Mouse (Mus musculus) layer of hippocampus, postnatal 14 days (tissue): ENCODE measurements around the gene Bckdhb. TPM values are rescaled to one million over a fixed set of nuclear protein-coding genes. Genes with fewer than 3 reads are reported as not detected.
"Not testable (repeated sequence)": the region's sequence is repeated elsewhere in the genome, so short reads cannot be mapped to it uniquely, and the experiment has no call there.

Source experiments
- DNase-seq, 2 experiments: peaks; one replicate each; pipeline ENCODE4 v3.0.0; 2021 to 2022; ENCODE audit warnings: low spot score in 2 of 2, mixed read lengths in 1 of 2
- total RNA-seq, 2 experiments: library from RNA; stranded (reverse); gene quantifications; 2 replicates each; pipeline ENCODE4 v1.2.3; 2021

The Bckdhb gene
- total RNA-seq, 2 experiments from 2014 or later = 33.5 to 38.0 TPM

- DNase-seq = no peak
Observed at GRCm38 (mm10) chr9:84041631-84042277, 116.8 kb downstream of the Bckdhb start.

GRCm38 (mm10) chr9:84042539-84042938 is 117.6 kb downstream of the Bckdhb start:
- no peak for DNase-seq

GRCm38 (mm10) chr9:84044136-84044535 is 119.2 kb downstream of the Bckdhb start:
- no peak for DNase-seq

GRCm38 (mm10) chr9:84045632-84046031 is 120.7 kb downstream of the Bckdhb start:
- DNase-seq = no peak

- DNase-seq = no peak
Observed at GRCm38 (mm10) chr9:84046334-84046733, 121.4 kb downstream of the Bckdhb start.

GRCm38 (mm10) chr9:84046961-84047360 is 122.0 kb downstream of the Bckdhb start:
- DNase-seq = no peak

- DNase-seq = no peak
Observed at GRCm38 (mm10) chr9:84047436-84047835, 122.5 kb downstream of the Bckdhb start.

- no peak for DNase-seq
Observed at GRCm38 (mm10) chr9:84049142-84049541, 124.2 kb downstream of the Bckdhb start.

GRCm38 (mm10) chr9:84050867-84051635 is 126.1 kb downstream of the Bckdhb start:
- no peak for DNase-seq

- no peak for DNase-seq
Observed at GRCm38 (mm10) chr9:84055125-84055807, 130.3 kb downstream of the Bckdhb start.

- DNase-seq = not testable (repeated sequence)
Observed at GRCm38 (mm10) chr9:84060781-84061180, 135.8 kb downstream of the Bckdhb start.

- no peak for DNase-seq
Observed at GRCm38 (mm10) chr9:84063617-84064016, 138.7 kb downstream of the Bckdhb start.

- DNase-seq = no peak
Observed at GRCm38 (mm10) chr9:84064113-84064512, 139.2 kb downstream of the Bckdhb start.

- no peak for DNase-seq
Observed at GRCm38 (mm10) chr9:84070247-84070646, 145.3 kb downstream of the Bckdhb start.

- DNase-seq = no peak
Observed at GRCm38 (mm10) chr9:84070740-84071139, 145.8 kb downstream of the Bckdhb start.

- no peak for DNase-seq
Observed at GRCm38 (mm10) chr9:84072534-84072933, 147.6 kb downstream of the Bckdhb start.

- DNase-seq = no peak
Observed at GRCm38 (mm10) chr9:84073237-84073636, 148.3 kb downstream of the Bckdhb start.

GRCm38 (mm10) chr9:84083551-84083950 is 158.6 kb downstream of the Bckdhb start:
- no peak for DNase-seq

- no peak for DNase-seq
Observed at GRCm38 (mm10) chr9:84084686-84085085, 159.7 kb downstream of the Bckdhb start.

GRCm38 (mm10) chr9:84090316-84091063 is 165.5 kb downstream of the Bckdhb start:
- no peak for DNase-seq

- no peak for DNase-seq
Observed at GRCm38 (mm10) chr9:84092994-84093393, 168.0 kb downstream of the Bckdhb start.
